Mouse (Mus musculus) lung, embryonic 15.5 days (tissue): ENCODE measurements around the gene Mgat4e. TPM values are rescaled to one million over a fixed set of nuclear protein-coding genes. Genes with fewer than 3 reads are reported as not detected.

Experiments used
- ATAC-seq: fragments of 200-750 bp; cut with Nextera tagmentation; 2 replicates; pipeline ENCODE4 v1.8.0; 2017; ENCODE audit warnings: moderate number of reproducible peaks, borderline replicate concordance; ENCODE audit not compliant: low FRiP score, low TSS enrichment; ENCODE audit errors: extremely low read depth
- H3K27ac ChIP-seq: fragments of 300-500 bp; sonication (generic); 2 replicates; pipeline ENCODE4 v1.5.1; 2015; ENCODE audit warnings: moderate library complexity, mild to moderate bottlenecking, inconsistent platforms
- H3K27me3 ChIP-seq: fragments of 300-500 bp; sonication (generic); 2 replicates; pipeline ENCODE4 v1.6.1; 2015; ENCODE audit warnings: inconsistent platforms
- H3K36me3 ChIP-seq: fragments of 300-500 bp; sonication (generic); 2 replicates; pipeline ENCODE4 v1.6.1; 2015; ENCODE audit warnings: inconsistent platforms
- H3K4me1 ChIP-seq: fragments of 300-500 bp; sonication (generic); 2 replicates; pipeline ENCODE4 v1.6.1; 2015; ENCODE audit warnings: inconsistent platforms
- H3K4me2 ChIP-seq: fragments of 300-500 bp; sonication (generic); 2 replicates; pipeline ENCODE4 v1.6.1; 2015; ENCODE audit warnings: inconsistent platforms, mild to moderate bottlenecking, moderate library complexity
- H3K4me3 ChIP-seq: fragments of 300-500 bp; sonication (generic); 2 replicates; pipeline ENCODE4 v1.5.1; 2015; ENCODE audit warnings: mild to moderate bottlenecking, inconsistent platforms
- H3K9ac ChIP-seq: fragments of 300-500 bp; sonication (generic); 2 replicates; pipeline ENCODE4 v1.6.1; 2015; ENCODE audit warnings: inconsistent platforms
- H3K9me3 ChIP-seq: fragments of 300-500 bp; sonication (generic); 2 replicates; pipeline ENCODE4 v1.6.1; 2016; ENCODE audit warnings: inconsistent platforms
- WGBS: fragments of 180-500 bp; shearing (Covaris S2); methylation state at CpG from one replicate; pipeline ENCODE4 v1.1.7; 2015; 5-methylcytosine and 5-hydroxymethylcytosine counted together
- polyA plus RNA-seq: library from polyadenylated mRNA; unstranded; fragments of >200 nt; fragmentation: Nextera tagmentation; extraction: Ambion mirVana; gene quantifications from 2 replicates; pipeline ENCODE4 v1.2.1, GENCODE M21; 2015

Gene Mgat4e
- polyA plus RNA-seq = not detected in 2 replicates

- Histone ChIP-seq H3K9me3 (no peaks in the 10 kb centered on the region), H3K4me1 (peaks cover 7% of the 10 kb centered on the region; the same call in 1 of the 2 replicates), H3K9ac (no peak within 1 kb of the TSS), H3K27ac (no peak within 1 kb of the TSS), H3K27me3 (no peaks in the 10 kb centered on the region), H3K4me2 (no peak within 1 kb of the TSS), H3K36me3 (no peaks in the 10 kb centered on the region), H3K4me3 (no peak within 1 kb of the TSS)
- ATAC-seq = no peak
- 47% methylated on average over 7 of the region's 7 CpGs for WGBS
Measured at GRCm38 (mm10) chr1:134549632-134550132, at the start of gene Mgat4e. Gene Mgat4e, minus strand, starts transcription at chr1:134549682.

- Histone ChIP-seq H3K9ac (no peak overlapping the region), H3K36me3 (peaks cover 77% of the 10 kb centered on the region), H3K27ac (no peak overlapping the region), H3K9me3 (no peaks in the 10 kb centered on the region), H3K4me2 (no peak overlapping the region), H3K4me1 (no peaks in the 10 kb centered on the region), H3K4me3 (no peak overlapping the region), H3K27me3 (no peaks in the 10 kb centered on the region)
- no peak for ATAC-seq
- WGBS = 81% methylated on average over 9 of the region's 9 CpGs
Measured at GRCm38 (mm10) chr1:134597339-134598054, 48.0 kb upstream of the Mgat4e start.

GRCm38 (mm10) chr1:134591773-134592172 is 42.3 kb upstream of the Mgat4e start:
- Histone ChIP-seq H3K27me3 (no peaks in the 10 kb centered on the region), H3K9ac (no peak overlapping the region), H3K4me3 (no peak overlapping the region), H3K4me2 (no peak overlapping the region), H3K4me1 (no peaks in the 10 kb centered on the region), H3K27ac (no peak overlapping the region), H3K36me3 (peaks cover 37% of the 10 kb centered on the region), H3K9me3 (no peaks in the 10 kb centered on the region)
- WGBS = 86% methylated on average over 2 of the region's 2 CpGs
- ATAC-seq = no peak

GRCm38 (mm10) chr1:134589676-134590075 is 40.2 kb upstream of the Mgat4e start:
- H3K36me3 ChIP-seq = peaks cover 37% of the 10 kb centered on the region
- no peak overlapping the region for H3K4me2 ChIP-seq
- no peak for ATAC-seq
- H3K4me3 ChIP-seq = no peak overlapping the region
- H3K27ac ChIP-seq = no peak overlapping the region
- no peaks in the 10 kb centered on the region for H3K9me3 ChIP-seq
- H3K4me1 ChIP-seq = no peaks in the 10 kb centered on the region
- no peaks in the 10 kb centered on the region for H3K27me3 ChIP-seq
- H3K9ac ChIP-seq = no peak overlapping the region

- peaks cover 5% of the 10 kb centered on the region for H3K4me1 ChIP-seq
- H3K27ac ChIP-seq = no peak overlapping the region
- H3K9ac ChIP-seq = no peak overlapping the region
- H3K9me3 ChIP-seq = no peaks in the 10 kb centered on the region
- no peak overlapping the region for H3K4me3 ChIP-seq
- ATAC-seq = no peak
- 61% methylated on average over 3 of the region's 3 CpGs for WGBS
- peaks cover 18% of the 10 kb centered on the region; the same call in 1 of the 2 replicates for H3K36me3 ChIP-seq
- no peak overlapping the region for H3K4me2 ChIP-seq
- no peaks in the 10 kb centered on the region for H3K27me3 ChIP-seq
Measured at GRCm38 (mm10) chr1:134583560-134583959, 34.1 kb upstream of the Mgat4e start.

- no peak overlapping the region for H3K9ac ChIP-seq
- 84% methylated on average over 2 of the region's 2 CpGs for WGBS
- ATAC-seq = no peak
- H3K36me3 ChIP-seq = peaks cover 9% of the 10 kb centered on the region; the same call in 1 of the 2 replicates
- no peak overlapping the region for H3K4me2 ChIP-seq
- peaks cover 5% of the 10 kb centered on the region for H3K4me1 ChIP-seq
- H3K9me3 ChIP-seq = no peaks in the 10 kb centered on the region
- no peak overlapping the region for H3K4me3 ChIP-seq
- H3K27me3 ChIP-seq = no peaks in the 10 kb centered on the region
- H3K27ac ChIP-seq = no peak overlapping the region
Measured at GRCm38 (mm10) chr1:134580796-134581195, 31.3 kb upstream of the Mgat4e start.

GRCm38 (mm10) chr1:134577384-134578120 is 28.1 kb upstream of the Mgat4e start:
- Histone ChIP-seq H3K4me2 (no peak overlapping the region), H3K27ac (no peak overlapping the region), H3K27me3 (no peaks in the 10 kb centered on the region), H3K9ac (no peak overlapping the region), H3K4me3 (no peak overlapping the region), H3K4me1 (0 out of 2 replicates have a peak, but pooled peaks cover 3% of the 10 kb centered on the region), H3K9me3 (no peaks in the 10 kb centered on the region), H3K36me3 (no peaks in the 10 kb centered on the region)
- WGBS = 78% methylated on average over 6 of the region's 6 CpGs
- ATAC-seq = no peak

GRCm38 (mm10) chr1:134573932-134574315 is 24.4 kb upstream of the Mgat4e start:
- no peaks in the 10 kb centered on the region for H3K27me3 ChIP-seq
- no peak overlapping the region for H3K4me3 ChIP-seq
- 0 out of 2 replicates have a peak, but pooled peaks cover 3% of the 10 kb centered on the region for H3K4me1 ChIP-seq
- H3K9me3 ChIP-seq = no peaks in the 10 kb centered on the region
- no peak for ATAC-seq
- H3K9ac ChIP-seq = no peak overlapping the region
- H3K36me3 ChIP-seq = no peaks in the 10 kb centered on the region
- H3K27ac ChIP-seq = no peak overlapping the region
- 70% methylated on average over 5 of the region's 5 CpGs for WGBS
- H3K4me2 ChIP-seq = no peak overlapping the region

- no peaks in the 10 kb centered on the region for H3K27me3 ChIP-seq
- H3K4me2 ChIP-seq = no peak overlapping the region
- no peak overlapping the region for H3K9ac ChIP-seq
- 46% methylated on average over 1 of the region's 1 CpGs for WGBS
- H3K36me3 ChIP-seq = no peaks in the 10 kb centered on the region
- 0 out of 2 replicates have a peak, but pooled peaks cover 3% of the 10 kb centered on the region for H3K4me1 ChIP-seq
- ATAC-seq = no peak
- no peaks in the 10 kb centered on the region for H3K9me3 ChIP-seq
- H3K4me3 ChIP-seq = no peak overlapping the region
- H3K27ac ChIP-seq = no peak overlapping the region
Measured at GRCm38 (mm10) chr1:134573300-134573931, 23.9 kb upstream of the Mgat4e start.

GRCm38 (mm10) chr1:134570631-134571030 is 21.1 kb upstream of the Mgat4e start:
- 0 out of 2 replicates have a peak, but pooled peaks cover 3% of the 10 kb centered on the region for H3K4me1 ChIP-seq
- no peak overlapping the region for H3K4me3 ChIP-seq
- no peak overlapping the region for H3K9ac ChIP-seq
- 66% methylated on average over 3 of the region's 3 CpGs for WGBS
- H3K36me3 ChIP-seq = no peaks in the 10 kb centered on the region
- no peaks in the 10 kb centered on the region for H3K27me3 ChIP-seq
- no peaks in the 10 kb centered on the region for H3K9me3 ChIP-seq
- H3K27ac ChIP-seq = no peak overlapping the region
- ATAC-seq = no peak
- no peak overlapping the region for H3K4me2 ChIP-seq

- Histone ChIP-seq H3K4me1 (0 out of 2 replicates have a peak, but pooled peaks cover 3% of the 10 kb centered on the region), H3K27me3 (no peaks in the 10 kb centered on the region), H3K27ac (no peak overlapping the region), H3K4me3 (no peak overlapping the region), H3K9ac (no peak overlapping the region), H3K36me3 (no peaks in the 10 kb centered on the region), H3K9me3 (no peaks in the 10 kb centered on the region), H3K4me2 (no peak overlapping the region)
- ATAC-seq = no peak
- WGBS = 92% methylated on average over 9 of the region's 9 CpGs
Measured at GRCm38 (mm10) chr1:134570171-134570570, 20.7 kb upstream of the Mgat4e start.
